Mouse (Mus musculus): ENCODE measurements around the gene Plce1. TPM values are rescaled to one million over a fixed set of nuclear protein-coding genes. Genes with fewer than 3 reads are reported as not detected.

Plce1 gene
- polyA plus RNA-seq, 1 experiment from 2014 or later: 0.60 TPM

- Histone ChIP-seq H3K27me3 (ENCODE audit: insufficient read depth, low read length) (no peaks in the 10 kb centered on the region), H3K4me1 (ENCODE audit: insufficient read depth) (no peaks in the 10 kb centered on the region), H3K27ac (ENCODE audit: low read depth) (no peak overlapping the region), H3K36me3 (replicated peaks; ENCODE audit: insufficient read depth, low read length) (no peaks in the 10 kb centered on the region), H3K4me3 (ENCODE audit: low read depth, low read length) (no peak overlapping the region), H3K4me2 (ENCODE audit: low read depth, low read length) (no peak overlapping the region), H3K9ac (replicated peaks) (no peak overlapping the region), H3K9me3 (ENCODE audit: low read length) (no peaks in the 10 kb centered on the region)
- ATAC-seq (no peak), DNase-seq (no peak)
- 74% methylated on average over 3 of the region's 3 CpGs for WGBS (ENCODE audit: insufficient replicate concordance)
- TF ChIP-seq CTCF (IDR thresholded peaks at IDR 0.05; ENCODE audit: low read depth): no peak
- no peak for TF ChIP-seq EP300 (IDR thresholded peaks at IDR 0.05; ENCODE audit: low read depth)
Measured at GRCm38 (mm10) chr19:38539338-38539737, 58.4 kb downstream of the Plce1 start.

GRCm38 (mm10) chr19:38540549-38540948, 59.6 kb downstream of the Plce1 start:
- no peaks in the 10 kb centered on the region for H3K27me3 ChIP-seq (ENCODE audit: insufficient read depth, low read length)
- H3K27ac ChIP-seq (ENCODE audit: low read depth): no peak overlapping the region
- ATAC-seq (no peak), DNase-seq (no peak)
- H3K4me2 ChIP-seq (ENCODE audit: low read depth, low read length): no peak overlapping the region
- TF ChIP-seq EP300 (IDR thresholded peaks at IDR 0.05; ENCODE audit: low read depth) (no peak), CTCF (IDR thresholded peaks at IDR 0.05; ENCODE audit: low read depth) (no peak)
- no peak overlapping the region for H3K4me3 ChIP-seq (ENCODE audit: low read depth, low read length)
- 71% methylated on average over 3 of the region's 3 CpGs for WGBS (ENCODE audit: insufficient replicate concordance)
- no peaks in the 10 kb centered on the region for H3K9me3 ChIP-seq (ENCODE audit: low read length)
- H3K9ac ChIP-seq (replicated peaks): no peak overlapping the region
- no peaks in the 10 kb centered on the region for H3K4me1 ChIP-seq (ENCODE audit: insufficient read depth)
- H3K36me3 ChIP-seq (replicated peaks; ENCODE audit: insufficient read depth, low read length): no peaks in the 10 kb centered on the region

- DNase-seq (no peak), ATAC-seq (no peak)
- no peaks in the 10 kb centered on the region for H3K4me1 ChIP-seq (ENCODE audit: insufficient read depth)
- no peaks in the 10 kb centered on the region for H3K27me3 ChIP-seq (ENCODE audit: insufficient read depth, low read length)
- no peak overlapping the region for H3K27ac ChIP-seq (ENCODE audit: low read depth)
- TF ChIP-seq EP300 (IDR thresholded peaks at IDR 0.05; ENCODE audit: low read depth) (no peak), CTCF (IDR thresholded peaks at IDR 0.05; ENCODE audit: low read depth) (no peak)
- no peaks in the 10 kb centered on the region; the same call in 1 of the 2 replicates for H3K9me3 ChIP-seq (ENCODE audit: low read length)
- no peak overlapping the region for H3K4me3 ChIP-seq (ENCODE audit: low read depth, low read length)
- H3K36me3 ChIP-seq (replicated peaks; ENCODE audit: insufficient read depth, low read length): no peaks in the 10 kb centered on the region
- 78% methylated on average over 8 of the region's 8 CpGs for WGBS (ENCODE audit: insufficient replicate concordance)
- H3K9ac ChIP-seq (replicated peaks): no peak overlapping the region
- no peak overlapping the region for H3K4me2 ChIP-seq (ENCODE audit: low read depth, low read length)
Measured at GRCm38 (mm10) chr19:38549487-38550058, 68.7 kb downstream of the Plce1 start.

GRCm38 (mm10) chr19:38553551-38553950, 72.6 kb downstream of the Plce1 start:
- no peaks in the 10 kb centered on the region for H3K4me1 ChIP-seq (ENCODE audit: insufficient read depth)
- no peaks in the 10 kb centered on the region; the same call in 1 of the 2 replicates for H3K9me3 ChIP-seq (ENCODE audit: low read length)
- no peak for TF ChIP-seq CTCF (IDR thresholded peaks at IDR 0.05; ENCODE audit: low read depth)
- TF ChIP-seq EP300 (IDR thresholded peaks at IDR 0.05; ENCODE audit: low read depth): no peak
- no peak overlapping the region for H3K27ac ChIP-seq (ENCODE audit: low read depth)
- no peak overlapping the region for H3K4me3 ChIP-seq (ENCODE audit: low read depth, low read length)
- no peak overlapping the region for H3K9ac ChIP-seq (replicated peaks)
- H3K4me2 ChIP-seq (ENCODE audit: low read depth, low read length): no peak overlapping the region
- H3K27me3 ChIP-seq (ENCODE audit: insufficient read depth, low read length): no peaks in the 10 kb centered on the region
- H3K36me3 ChIP-seq (replicated peaks; ENCODE audit: insufficient read depth, low read length): no peaks in the 10 kb centered on the region
- WGBS (ENCODE audit: insufficient replicate concordance): 65% methylated on average over 2 of the region's 2 CpGs
- no peak for DNase-seq
- ATAC-seq: no peak

- H3K36me3 ChIP-seq (replicated peaks; ENCODE audit: insufficient read depth, low read length): no peaks in the 10 kb centered on the region
- no peak for DNase-seq
- no peaks in the 10 kb centered on the region for H3K27me3 ChIP-seq (ENCODE audit: insufficient read depth, low read length)
- ATAC-seq: no peak
- H3K27ac ChIP-seq (ENCODE audit: low read depth): no peak overlapping the region
- no peaks in the 10 kb centered on the region; the same call in 1 of the 2 replicates for H3K9me3 ChIP-seq (ENCODE audit: low read length)
- 84% methylated on average over 3 of the region's 3 CpGs for WGBS (ENCODE audit: insufficient replicate concordance)
- no peak overlapping the region for H3K4me2 ChIP-seq (ENCODE audit: low read depth, low read length)
- H3K4me1 ChIP-seq (ENCODE audit: insufficient read depth): no peaks in the 10 kb centered on the region
- no peak overlapping the region for H3K9ac ChIP-seq (replicated peaks)
- no peak for TF ChIP-seq EP300 (IDR thresholded peaks at IDR 0.05; ENCODE audit: low read depth)
- no peak for TF ChIP-seq CTCF (IDR thresholded peaks at IDR 0.05; ENCODE audit: low read depth)
- H3K4me3 ChIP-seq (ENCODE audit: low read depth, low read length): no peak overlapping the region
Measured at GRCm38 (mm10) chr19:38555399-38555798, 74.5 kb downstream of the Plce1 start.

- Histone ChIP-seq H3K9me3 (ENCODE audit: low read length) (no peaks in the 10 kb centered on the region), H3K4me1 (ENCODE audit: insufficient read depth) (no peaks in the 10 kb centered on the region), H3K4me3 (ENCODE audit: low read depth, low read length) (no peak overlapping the region), H3K27me3 (ENCODE audit: insufficient read depth, low read length) (no peaks in the 10 kb centered on the region), H3K36me3 (replicated peaks; ENCODE audit: insufficient read depth, low read length) (no peaks in the 10 kb centered on the region), H3K4me2 (ENCODE audit: low read depth, low read length) (no peak overlapping the region), H3K9ac (replicated peaks) (no peak overlapping the region), H3K27ac (ENCODE audit: low read depth) (no peak overlapping the region)
- no peak for DNase-seq
- 43% methylated on average over 1 of the region's 1 CpGs for WGBS (ENCODE audit: insufficient replicate concordance)
- no peak for TF ChIP-seq CTCF (IDR thresholded peaks at IDR 0.05; ENCODE audit: low read depth)
- TF ChIP-seq EP300 (IDR thresholded peaks at IDR 0.05; ENCODE audit: low read depth): no peak
- ATAC-seq: no peak
Measured at GRCm38 (mm10) chr19:38558816-38559215, 77.9 kb downstream of the Plce1 start.
